Mouse (Mus musculus): ENCODE data around the gene Fgf15. TPM values are rescaled to one million over a fixed set of nuclear protein-coding genes. Genes with fewer than 3 reads are reported as not detected.

Gene Fgf15
- total and polyA plus RNA-seq, 3 experiments = 16.6 to 19.1 TPM; not detected in 1

- TF ChIP-seq EP300 (IDR thresholded peaks at IDR 0.05; ENCODE audit: low read depth in 1 of 2, low read length in 2 of 2) (no peak), SMC3 (IDR thresholded peaks at IDR 0.05; ENCODE audit: low read depth, low read length) (no peak), BHLHE40 (IDR thresholded peaks at IDR 0.05; ENCODE audit: borderline replicate concordance, low read depth, low read length) (no peak), USF1 (IDR thresholded peaks at IDR 0.05; ENCODE audit: low read depth, low read length) (no peak), CHD1 (IDR thresholded peaks at IDR 0.05; ENCODE audit: low read depth, low read length) (no peak), MYB (IDR thresholded peaks at IDR 0.05; ENCODE audit: low read depth, low read length) (no peak), NELFE (IDR thresholded peaks at IDR 0.05; ENCODE audit: low read depth, low read length) (no peak), RCOR1 (IDR thresholded peaks at IDR 0.05; ENCODE audit: low read depth, low read length) (no peak), ETS1 (IDR thresholded peaks at IDR 0.05; ENCODE audit: low read depth, low read length) (no peak), ZC3H11A (IDR thresholded peaks at IDR 0.05; ENCODE audit: low read depth, low read length) (no peak), MAZ (IDR thresholded peaks at IDR 0.05; ENCODE audit: low read depth, low read length) (no peak), MXI1 (IDR thresholded peaks at IDR 0.05; ENCODE audit: low read depth, low read length) (no peak), HCFC1 (IDR thresholded peaks at IDR 0.05; ENCODE audit: low read depth, low read length) (no peak)
- Histone ChIP-seq H3K4me3 (ENCODE audit: control insufficient read depth in 1 of 2, insufficient read depth in 1 of 2, low read depth in 2 of 2, low read length in 2 of 2) (no peak overlapping the region), H3K9ac (ENCODE audit: control insufficient read depth, low read depth, low read length, poor library complexity, severe bottlenecking) (no peak overlapping the region)
Observed at GRCm38 (mm10) chr7:144861769-144862070, 34.6 kb upstream of the Fgf15 start.

GRCm38 (mm10) chr7:144862126-144862525 is 34.2 kb upstream of the Fgf15 start:
- H3K9ac ChIP-seq (ENCODE audit: control insufficient read depth, low read depth, low read length, poor library complexity, severe bottlenecking) = no peak overlapping the region
- H3K4me1 ChIP-seq (ENCODE audit: control insufficient read depth in 1 of 2, insufficient read depth in 2 of 2, low read length in 2 of 2) = no peaks in the 10 kb centered on the region
- H3K27me3 ChIP-seq (ENCODE audit: control insufficient read depth in 1 of 2, insufficient read depth in 2 of 2, low read length in 2 of 2) = no peaks in the 10 kb centered on the region
- no peak overlapping the region for H3K4me3 ChIP-seq (ENCODE audit: control insufficient read depth in 1 of 2, insufficient read depth in 1 of 2, low read depth in 2 of 2, low read length in 2 of 2)
- no peaks in the 10 kb centered on the region for H3K79me2 ChIP-seq (ENCODE audit: control insufficient read depth, insufficient read depth, low read length, poor library complexity)
- H3K9me3 ChIP-seq (replicated peaks; ENCODE audit: insufficient read depth, low read length) = no peaks in the 10 kb centered on the region
- TF ChIP-seq ZMIZ1 (IDR thresholded peaks at IDR 0.05; ENCODE audit: low read depth, low read length) = no peak
- no peaks in the 10 kb centered on the region for H3K36me3 ChIP-seq (ENCODE audit: control insufficient read depth in 1 of 2, insufficient read depth in 2 of 2, low read length in 2 of 2)
- H3K27ac ChIP-seq (ENCODE audit: control insufficient read depth, low read depth, low read length) = no peak overlapping the region
- no peak for DNase-seq (ENCODE audit: low read depth, low spot score)

More at GRCm38 (mm10) chr7:144861769-144862070, 34.6 kb upstream of the Fgf15 start:
- Histone ChIP-seq H3K36me3 (ENCODE audit: control insufficient read depth in 1 of 2, insufficient read depth in 2 of 2, low read length in 2 of 2) (no peaks in the 10 kb centered on the region), H3K27me3 (ENCODE audit: control insufficient read depth in 1 of 2, insufficient read depth in 2 of 2, low read length in 2 of 2) (no peaks in the 10 kb centered on the region), H3K9me3 (replicated peaks; ENCODE audit: insufficient read depth, low read length) (no peaks in the 10 kb centered on the region), H3K4me1 (ENCODE audit: control insufficient read depth in 1 of 2, insufficient read depth in 2 of 2, low read length in 2 of 2) (no peaks in the 10 kb centered on the region), H3K27ac (ENCODE audit: control insufficient read depth, low read depth, low read length) (no peak overlapping the region), H3K79me2 (ENCODE audit: control insufficient read depth, insufficient read depth, low read length, poor library complexity) (no peaks in the 10 kb centered on the region)
- DNase-seq (ENCODE audit: low read depth, low spot score) = no peak

- no peak for TF ChIP-seq ZMIZ1 (IDR thresholded peaks at IDR 0.05; ENCODE audit: low read depth, low read length)
- no peak for TF ChIP-seq CHD1 (IDR thresholded peaks at IDR 0.05; ENCODE audit: low read depth, low read length)
- no peaks in the 10 kb centered on the region for H3K36me3 ChIP-seq (ENCODE audit: control insufficient read depth in 1 of 2, insufficient read depth in 2 of 2, low read length in 2 of 2)
- H3K9me3 ChIP-seq (replicated peaks; ENCODE audit: insufficient read depth, low read length) = no peaks in the 10 kb centered on the region
- no peaks in the 10 kb centered on the region for H3K79me2 ChIP-seq (ENCODE audit: control insufficient read depth, insufficient read depth, low read length, poor library complexity)
- no peak overlapping the region for H3K9ac ChIP-seq (ENCODE audit: control insufficient read depth, low read depth, low read length, poor library complexity, severe bottlenecking)
- H3K27me3 ChIP-seq (ENCODE audit: control insufficient read depth in 1 of 2, insufficient read depth in 2 of 2, low read length in 2 of 2) = no peaks in the 10 kb centered on the region
- no peaks in the 10 kb centered on the region for H3K4me1 ChIP-seq (ENCODE audit: control insufficient read depth in 1 of 2, insufficient read depth in 2 of 2, low read length in 2 of 2)
- no peak overlapping the region for H3K4me3 ChIP-seq (ENCODE audit: control insufficient read depth in 1 of 2, insufficient read depth in 1 of 2, low read depth in 2 of 2, low read length in 2 of 2)
- no peak for DNase-seq (ENCODE audit: low read depth, low spot score)
- no peak overlapping the region for H3K27ac ChIP-seq (ENCODE audit: control insufficient read depth, low read depth, low read length)
Observed at GRCm38 (mm10) chr7:144862712-144863111, 33.6 kb upstream of the Fgf15 start.
